Mouse (Mus musculus) midbrain, embryonic 15.5 days (tissue): ENCODE measurements around the gene Gabrb3. TPM values are rescaled to one million over a fixed set of nuclear protein-coding genes. Genes with fewer than 3 reads are reported as not detected.
"Not testable (repeated sequence)": the region's sequence is repeated elsewhere in the genome, so short reads cannot be mapped to it uniquely, and the experiment has no call there.

ENCODE experiments used
- ATAC-seq: fragments of 200-750 bp; cut with Nextera tagmentation; replicated peaks from 2 replicates; pipeline ENCODE4 v1.8.0; 2017; ENCODE audit warnings: moderate TSS enrichment
- H3K27ac ChIP-seq: fragments of 300-500 bp; sonication (generic); 2 replicates; pipeline ENCODE4 v1.5.1; 2015; ENCODE audit warnings: mild to moderate bottlenecking, inconsistent platforms
- H3K27me3 ChIP-seq: fragments of 300-500 bp; sonication (generic); replicated peaks from 2 replicates; pipeline ENCODE4 v1.6.1; 2015; ENCODE audit warnings: inconsistent platforms
- H3K36me3 ChIP-seq: fragments of 300-500 bp; sonication (generic); replicated peaks from 2 replicates; pipeline ENCODE4 v1.6.1; 2015; ENCODE audit warnings: inconsistent platforms
- H3K4me1 ChIP-seq: fragments of 300-500 bp; sonication (generic); 2 replicates; pipeline ENCODE4 v1.6.1; 2015; ENCODE audit warnings: inconsistent platforms
- H3K4me2 ChIP-seq: fragments of 300-500 bp; sonication (generic); 2 replicates; pipeline ENCODE4 v1.6.1; 2015; ENCODE audit warnings: inconsistent platforms, mild to moderate bottlenecking, moderate library complexity
- H3K4me3 ChIP-seq: fragments of 300-500 bp; sonication (generic); 2 replicates; pipeline ENCODE4 v1.5.1; 2015; ENCODE audit warnings: mild to moderate bottlenecking, inconsistent platforms
- H3K9ac ChIP-seq: fragments of 300-500 bp; sonication (generic); 2 replicates; pipeline ENCODE4 v1.6.1; 2015; ENCODE audit warnings: mild to moderate bottlenecking, inconsistent platforms
- H3K9me3 ChIP-seq: fragments of 300-500 bp; sonication (generic); 2 replicates; pipeline ENCODE4 v1.6.1; 2016; ENCODE audit warnings: inconsistent platforms
- WGBS: fragments of 180-500 bp; shearing (Covaris S2); methylation state at CpG from one replicate; pipeline ENCODE4 v1.1.7; 2015; ENCODE audit warnings: mixed read lengths; 5-methylcytosine and 5-hydroxymethylcytosine counted together
- microRNA-seq: library from miRNA; unstranded; fragments of <30 nt; microRNA quantifications from one replicate; pipeline ENCODE4, GENCODE M21; 2016
- polyA plus RNA-seq: library from polyadenylated mRNA; unstranded; fragments of >200 nt; fragmentation: Nextera tagmentation; extraction: Ambion mirVana; gene quantifications from 2 replicates; pipeline ENCODE4 v1.2.1, GENCODE M21; 2015

Gabrb3 gene
- polyA plus RNA-seq, 1 experiment from 2014 or later = 57.8 TPM

- ATAC-seq = no peak
- H3K9me3 ChIP-seq = no peaks in the 10 kb centered on the region
- H3K36me3 ChIP-seq = no peaks in the 10 kb centered on the region
- H3K27ac ChIP-seq = no peak overlapping the region
- no peaks in the 10 kb centered on the region for H3K27me3 ChIP-seq
- no peaks in the 10 kb centered on the region for H3K4me1 ChIP-seq
- no peak overlapping the region for H3K4me3 ChIP-seq
- WGBS = 42% methylated on average over 5 of the region's 5 CpGs
- no peak overlapping the region for H3K9ac ChIP-seq
- H3K4me2 ChIP-seq = no peak overlapping the region
Observed at GRCm38 (mm10) chr7:57778754-57779153, 359.3 kb downstream of the Gabrb3 start.

- not testable (repeated sequence) for H3K27ac ChIP-seq, H3K27me3 ChIP-seq, H3K36me3 ChIP-seq, ATAC-seq, H3K4me3 ChIP-seq, H3K9me3 ChIP-seq, H3K9ac ChIP-seq, H3K4me1 ChIP-seq, H3K4me2 ChIP-seq
- 69% methylated on average over 2 of the region's 2 CpGs for WGBS
Observed at GRCm38 (mm10) chr7:57786102-57786501, 366.6 kb downstream of the Gabrb3 start.

- no peak for ATAC-seq
- 73% methylated on average over 2 of the region's 2 CpGs for WGBS
- Histone ChIP-seq H3K4me3 (no peak overlapping the region), H3K27ac (no peak overlapping the region), H3K36me3 (no peaks in the 10 kb centered on the region), H3K4me2 (no peak overlapping the region), H3K9ac (no peak overlapping the region), H3K4me1 (no peaks in the 10 kb centered on the region), H3K9me3 (no peaks in the 10 kb centered on the region), H3K27me3 (no peaks in the 10 kb centered on the region)
Observed at GRCm38 (mm10) chr7:57787520-57787919, 368.0 kb downstream of the Gabrb3 start.

- Histone ChIP-seq H3K9me3 (no peaks in the 10 kb centered on the region), H3K4me1 (no peaks in the 10 kb centered on the region), H3K9ac (no peak overlapping the region), H3K27ac (no peak overlapping the region), H3K27me3 (no peaks in the 10 kb centered on the region), H3K4me3 (no peak overlapping the region), H3K36me3 (no peaks in the 10 kb centered on the region), H3K4me2 (no peak overlapping the region)
- 83% methylated on average over 1 of the region's 1 CpGs for WGBS
- no peak for ATAC-seq
Observed at GRCm38 (mm10) chr7:57803266-57803665, 383.8 kb downstream of the Gabrb3 start.

- Histone ChIP-seq H3K36me3 (no peaks in the 10 kb centered on the region; the same call in 1 of the 2 replicates), H3K9ac (no peak overlapping the region), H3K9me3 (no peaks in the 10 kb centered on the region), H3K27me3 (no peaks in the 10 kb centered on the region), H3K4me3 (no peak overlapping the region), H3K4me1 (no peaks in the 10 kb centered on the region), H3K4me2 (no peak overlapping the region), H3K27ac (no peak overlapping the region)
- no peak for ATAC-seq
- WGBS = 20% methylated on average over 1 of the region's 1 CpGs
Observed at GRCm38 (mm10) chr7:57813716-57814115, 394.2 kb downstream of the Gabrb3 start.

GRCm38 (mm10) chr7:57842383-57842896 is 422.9 kb downstream of the Gabrb3 start:
- H3K27ac ChIP-seq = no peak overlapping the region
- ATAC-seq = no peak
- H3K9me3 ChIP-seq = no peaks in the 10 kb centered on the region
- 42% methylated on average over 1 of the region's 1 CpGs for WGBS
- no peaks in the 10 kb centered on the region for H3K36me3 ChIP-seq
- no peaks in the 10 kb centered on the region for H3K27me3 ChIP-seq
- H3K4me3 ChIP-seq = no peak overlapping the region
- no peaks in the 10 kb centered on the region for H3K4me1 ChIP-seq
- no peak overlapping the region for H3K9ac ChIP-seq
- no peak overlapping the region for H3K4me2 ChIP-seq

GRCm38 (mm10) chr7:57867951-57868350 is 448.5 kb downstream of the Gabrb3 start:
- Histone ChIP-seq H3K36me3 (no peaks in the 10 kb centered on the region), H3K9me3 (no peaks in the 10 kb centered on the region), H3K4me2 (no peak overlapping the region), H3K4me3 (no peak overlapping the region), H3K27me3 (no peaks in the 10 kb centered on the region), H3K27ac (no peak overlapping the region), H3K9ac (no peak overlapping the region), H3K4me1 (no peaks in the 10 kb centered on the region)
- ATAC-seq = no peak
- 51% methylated on average over 2 of the region's 2 CpGs for WGBS

Small RNAs within 50 kb of the gene (microRNA-seq; reads per million reads assigned to microRNA genes)
- not detected for gene Mir6389

Other genes with a start within 250 kb of the Gabrb3 start
- 7.0 and 8.6 TPM in 2 replicates for gene Gabrg3, start 32.5 kb upstream of the Gabrb3 start, polyA plus RNA-seq
- 35.5 and 37.8 TPM in 2 replicates for gene Gabra5, start 90.4 kb downstream of the Gabrb3 start, polyA plus RNA-seq